Mouse (Mus musculus) myocyte (in vitro differentiated cells): ENCODE measurements around the gene Gm4779. TPM values are rescaled to one million over a fixed set of nuclear protein-coding genes. Genes with fewer than 3 reads are reported as not detected.

ENCODE experiments used
- H3K27me3 ChIP-seq: one replicate; pipeline ENCODE4 v1.6.1; 2011; ENCODE audit not compliant: control insufficient read depth, insufficient read depth, insufficient read length
- H3K36me3 ChIP-seq: one replicate; pipeline ENCODE4 v1.6.1; 2011; ENCODE audit not compliant: control insufficient read depth, insufficient read depth
- H3K4me2 ChIP-seq: one replicate; pipeline ENCODE4 v1.6.1; 2011; ENCODE audit warnings: low read depth, control low read depth
- H3K4me3 ChIP-seq: one replicate; pipeline ENCODE4 v1.5.1; 2011; ENCODE audit warnings: mild to moderate bottlenecking, control low read depth, moderate library complexity
- H3K79me2 ChIP-seq: one replicate; pipeline ENCODE4 v1.6.1; 2011; ENCODE audit not compliant: control insufficient read depth, insufficient read depth
- H3ac ChIP-seq: one replicate; pipeline ENCODE4 v1.6.1; 2011; ENCODE audit not compliant: control insufficient read depth, insufficient read length
- CEBPB ChIP-seq: IDR thresholded peaks from 2 replicates; pipeline ENCODE4 v1.6.1; 2011; ENCODE audit warnings: mild to moderate bottlenecking, moderate library complexity; ENCODE audit not compliant: poor library complexity, insufficient read depth, severe bottlenecking
- E2F4 ChIP-seq: IDR thresholded peaks from one replicate; pipeline ENCODE4 v1.6.1; 2011; ENCODE audit warnings: mild to moderate bottlenecking, control low read depth, moderate library complexity; ENCODE audit not compliant: insufficient read depth
- MAX ChIP-seq: IDR thresholded peaks from one replicate; pipeline ENCODE4 v1.6.1; 2011; ENCODE audit warnings: low read depth, mild to moderate bottlenecking, control low read depth
- MYOD1 ChIP-seq, 3 experiments: IDR thresholded peaks; one replicate each; pipeline ENCODE4 v1.6.1; 2011; ENCODE audit warnings: control low read depth in 2 of 3, low read depth in 2 of 3, mild to moderate bottlenecking in 2 of 3, moderate library complexity in 1 of 3; ENCODE audit not compliant: insufficient read length in 2 of 3, control insufficient read depth in 1 of 3
- MYOG ChIP-seq, 3 experiments: IDR thresholded peaks; one replicate each; pipeline ENCODE4 v1.6.1; 2011; ENCODE audit warnings: control low read depth in 2 of 3, low read depth in 2 of 3, mild to moderate bottlenecking in 2 of 3; ENCODE audit not compliant: insufficient read length in 2 of 3, control insufficient read depth in 1 of 3, insufficient read depth in 1 of 3
- POLR2A ChIP-seq: IDR thresholded peaks from one replicate; pipeline ENCODE4 v1.6.1; 2011; ENCODE audit warnings: low read depth, mild to moderate bottlenecking, control low read depth, moderate library complexity; ENCODE audit not compliant: insufficient read length
- POLR2AphosphoS2 ChIP-seq: IDR thresholded peaks from one replicate; pipeline ENCODE4 v1.6.1; 2011; ENCODE audit warnings: low read depth, control low read depth; ENCODE audit not compliant: insufficient read length
- REST ChIP-seq: IDR thresholded peaks from one replicate; pipeline ENCODE4 v1.6.1; 2011; ENCODE audit warnings: mild to moderate bottlenecking, control low read depth, moderate library complexity; ENCODE audit not compliant: insufficient read depth, insufficient read length
- SRF ChIP-seq: IDR thresholded peaks from one replicate; pipeline ENCODE4 v1.6.1; 2011; ENCODE audit warnings: low read depth; ENCODE audit not compliant: control insufficient read depth, insufficient read length
- TCF12 ChIP-seq: IDR thresholded peaks from one replicate; pipeline ENCODE4 v1.6.1; 2011; ENCODE audit warnings: mild to moderate bottlenecking, control low read depth; ENCODE audit not compliant: poor library complexity, insufficient read depth, severe bottlenecking
- TCF3 ChIP-seq: IDR thresholded peaks from one replicate; pipeline ENCODE4 v1.6.1; 2011; ENCODE audit warnings: low read depth, control low read depth; ENCODE audit not compliant: insufficient read length
- USF1 ChIP-seq: IDR thresholded peaks from one replicate; pipeline ENCODE4 v1.6.1; 2011; ENCODE audit warnings: low read depth, mild to moderate bottlenecking, control low read depth, moderate library complexity
- polyA plus RNA-seq: library from polyadenylated mRNA; unstranded; fragments of >200 nt; fragmentation: generic; extraction: Trizol; gene quantifications from one replicate; pipeline ENCODE4 v1.2.1, GENCODE M21; 2012; ENCODE audit warnings: missing spikeins

The Gm4779 gene
- polyA plus RNA-seq, 1 experiment: not detected

DNA sequence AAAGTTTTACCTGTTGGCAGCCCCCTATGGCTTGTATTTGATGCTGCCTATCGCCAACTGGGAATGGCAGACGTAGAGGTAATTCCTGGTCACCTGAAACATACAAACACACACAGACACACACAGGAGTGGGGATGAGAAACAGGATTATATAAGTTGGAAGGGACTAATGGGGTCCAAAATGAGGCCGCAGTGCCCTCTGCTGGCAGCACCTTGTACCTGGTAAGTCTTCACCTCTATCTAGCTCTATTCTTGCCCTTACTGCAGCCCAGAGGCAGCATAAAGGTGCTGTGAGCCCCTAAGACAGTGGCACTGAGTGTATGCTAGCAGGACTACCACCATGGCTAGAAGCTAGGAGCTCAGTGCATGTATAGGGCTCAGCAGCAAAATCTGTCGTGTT lies 2.7 kb downstream of the Gm4779 start:
- no peak for TF ChIP-seq E2F4
- TF ChIP-seq TCF3: no peak
- no peak for TF ChIP-seq POLR2AphosphoS2
- TF ChIP-seq SRF: no peak
- TF ChIP-seq MYOD1 (IDR thresholded peaks at IDR 0.05; ENCODE audit: control insufficient read depth in 1 of 3, insufficient read length in 2 of 3, low read depth in 2 of 3): no peak
- Histone ChIP-seq H3ac (no peak overlapping the region), H3K4me2 (no peak overlapping the region), H3K27me3 (no peaks in the 10 kb centered on the region), H3K36me3 (no peaks in the 10 kb centered on the region), H3K4me3 (no peak overlapping the region), H3K79me2 (no peaks in the 10 kb centered on the region)

DNA sequence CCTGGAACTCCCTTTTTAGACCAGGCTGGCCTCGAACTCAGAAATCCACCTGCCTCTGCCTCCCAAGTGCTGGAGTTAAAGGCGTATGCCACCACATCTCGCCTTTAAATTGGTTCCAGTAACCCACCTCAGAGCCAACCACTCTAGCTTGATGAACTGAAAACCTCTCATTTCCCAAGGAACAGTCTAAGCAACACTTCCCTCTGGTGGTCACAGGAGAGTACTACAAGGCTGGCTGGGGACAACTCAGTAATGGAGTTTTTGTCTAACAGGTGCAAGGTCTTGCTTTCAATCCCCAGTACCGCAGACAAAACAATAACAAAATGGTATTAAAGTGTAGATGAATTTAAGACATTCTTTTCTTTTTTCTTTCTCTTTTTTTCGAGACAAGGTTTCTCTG lies 22.2 kb downstream of the Gm4779 start:
- Histone ChIP-seq H3K4me3 (no peak overlapping the region), H3K27me3 (no peaks in the 10 kb centered on the region), H3K36me3 (no peaks in the 10 kb centered on the region), H3K79me2 (no peaks in the 10 kb centered on the region), H3ac (no peak overlapping the region), H3K4me2 (no peak overlapping the region)
- TF ChIP-seq MYOG (IDR thresholded peaks at IDR 0.05; ENCODE audit: control insufficient read depth in 1 of 3, insufficient read depth in 1 of 3, insufficient read length in 2 of 3, low read depth in 2 of 3) (no peak), TCF12 (no peak), TCF3 (no peak), SRF (no peak), POLR2A (no peak), E2F4 (no peak), USF1 (no peak)

DNA sequence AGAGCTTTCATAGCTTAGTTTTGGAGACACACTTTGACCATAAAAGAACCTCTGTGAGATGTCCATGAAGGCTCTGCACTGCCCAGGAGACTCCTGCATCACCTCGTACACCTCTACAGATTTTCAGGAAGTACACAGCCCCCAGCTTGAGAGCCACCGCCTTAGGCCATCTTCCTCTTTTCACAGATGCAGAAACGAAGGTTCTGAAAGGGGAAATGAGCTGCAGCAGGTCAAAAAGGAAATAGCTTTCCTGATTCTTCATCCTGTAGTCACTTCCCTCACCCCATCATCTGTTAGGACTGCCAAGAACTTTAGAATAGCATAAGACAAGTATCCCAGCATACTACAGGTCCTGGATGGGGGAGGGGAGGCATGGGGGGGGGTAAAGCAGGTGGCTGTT lies 23.9 kb downstream of the Gm4779 start:
- no peak overlapping the region for H3K4me3 ChIP-seq
- TF ChIP-seq POLR2AphosphoS2 (no peak), MAX (no peak), E2F4 (no peak), CEBPB (no peak), MYOD1 (IDR thresholded peaks at IDR 0.05; ENCODE audit: control insufficient read depth in 1 of 3, insufficient read length in 2 of 3, low read depth in 2 of 3) (no peak), TCF3 (no peak), POLR2A (no peak), MYOG (IDR thresholded peaks at IDR 0.05; ENCODE audit: control insufficient read depth in 1 of 3, insufficient read depth in 1 of 3, insufficient read length in 2 of 3, low read depth in 2 of 3) (no peak)
- H3K79me2 ChIP-seq: no peaks in the 10 kb centered on the region
- no peak overlapping the region for H3K4me2 ChIP-seq
- H3K36me3 ChIP-seq: no peaks in the 10 kb centered on the region
- no peaks in the 10 kb centered on the region for H3K27me3 ChIP-seq
- no peak overlapping the region for H3ac ChIP-seq

DNA sequence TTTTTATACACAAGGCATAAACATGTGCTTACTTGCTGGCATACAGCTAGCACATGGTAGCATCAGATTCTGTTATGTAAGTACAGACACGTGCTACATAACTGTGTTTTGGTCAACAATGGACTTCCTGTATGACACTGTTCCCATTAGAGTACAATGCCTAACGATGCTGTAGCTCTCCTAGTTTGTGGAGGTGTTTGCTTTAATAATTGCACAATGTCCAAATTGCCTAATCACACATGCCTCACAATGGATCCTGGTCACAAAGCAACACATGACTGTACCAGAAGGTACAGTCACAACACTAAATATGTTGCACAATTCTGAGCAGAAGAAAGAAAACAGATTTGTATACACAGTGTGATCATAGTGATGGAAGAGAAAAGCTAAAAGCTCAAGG lies 24.7 kb downstream of the Gm4779 start:
- Histone ChIP-seq H3K4me3 (no peak overlapping the region), H3K4me2 (no peak overlapping the region), H3K36me3 (no peaks in the 10 kb centered on the region), H3K79me2 (no peaks in the 10 kb centered on the region), H3ac (no peak overlapping the region), H3K27me3 (no peaks in the 10 kb centered on the region)
- TF ChIP-seq CEBPB: no peak
- no peak for TF ChIP-seq MYOG (IDR thresholded peaks at IDR 0.05; ENCODE audit: control insufficient read depth in 1 of 3, insufficient read depth in 1 of 3, insufficient read length in 2 of 3, low read depth in 2 of 3)
- TF ChIP-seq TCF12: no peak
- TF ChIP-seq POLR2A: no peak
- no peak for TF ChIP-seq REST
- no peak for TF ChIP-seq SRF
- no peak for TF ChIP-seq TCF3
- TF ChIP-seq USF1: no peak
- TF ChIP-seq MAX: no peak
- no peak for TF ChIP-seq POLR2AphosphoS2
- no peak for TF ChIP-seq E2F4
- no peak for TF ChIP-seq MYOD1 (IDR thresholded peaks at IDR 0.05; ENCODE audit: control insufficient read depth in 1 of 3, insufficient read length in 2 of 3, low read depth in 2 of 3)

DNA sequence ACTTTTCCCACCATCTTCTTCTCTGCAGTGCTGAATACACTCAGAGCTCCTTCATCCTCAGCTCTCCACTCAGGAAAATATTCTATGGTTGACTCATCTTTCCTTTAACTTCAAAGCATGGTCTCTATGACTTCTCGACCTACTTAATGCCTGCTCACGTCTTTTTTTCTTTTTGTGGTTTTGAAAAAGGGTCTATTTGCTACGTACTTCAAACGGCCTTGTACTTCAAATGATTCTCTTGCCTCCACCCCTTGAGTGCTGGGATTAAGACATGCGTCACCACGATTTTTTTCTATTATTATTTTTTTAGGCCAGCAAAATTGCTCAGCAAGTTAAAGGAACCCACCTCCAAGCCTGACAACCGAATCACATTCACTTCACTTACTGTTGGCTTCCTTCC lies 26.9 kb downstream of the Gm4779 start:
- TF ChIP-seq CEBPB (no peak), SRF (no peak), MAX (no peak), MYOG (IDR thresholded peaks at IDR 0.05; ENCODE audit: control insufficient read depth in 1 of 3, insufficient read depth in 1 of 3, insufficient read length in 2 of 3, low read depth in 2 of 3) (no peak), REST (no peak), MYOD1 (IDR thresholded peaks at IDR 0.05; ENCODE audit: control insufficient read depth in 1 of 3, insufficient read length in 2 of 3, low read depth in 2 of 3) (no peak), USF1 (no peak), POLR2AphosphoS2 (no peak), TCF3 (no peak), POLR2A (no peak), TCF12 (no peak), E2F4 (no peak)
- H3K4me2 ChIP-seq: no peak overlapping the region
- H3K36me3 ChIP-seq: no peaks in the 10 kb centered on the region

More for the DNA sequence above, 26.9 kb downstream of the Gm4779 start:
- Histone ChIP-seq H3K27me3 (no peaks in the 10 kb centered on the region), H3K4me3 (no peak overlapping the region), H3ac (no peak overlapping the region), H3K79me2 (no peaks in the 10 kb centered on the region)
